Mouse (Mus musculus) hindbrain, embryonic 10.5 days (tissue): ENCODE data around the gene Spocd1. TPM values are rescaled to one million over a fixed set of nuclear protein-coding genes. Genes with fewer than 3 reads are reported as not detected.

ENCODE experiments used
- DNase-seq: peaks from one replicate; pipeline ENCODE4 v3.0.0-alpha.2; 2017; ENCODE audit warnings: low spot score
- H3K27ac ChIP-seq: fragments of 300-500 bp; sonication (generic); 2 replicates; pipeline ENCODE4 v1.5.1; 2016; ENCODE audit warnings: mild to moderate bottlenecking, moderate library complexity
- H3K27me3 ChIP-seq: fragments of 300-500 bp; sonication (generic); 2 replicates; pipeline ENCODE4 v1.6.1; 2016; ENCODE audit warnings: mild to moderate bottlenecking; ENCODE audit not compliant: poor library complexity, insufficient read depth, severe bottlenecking
- H3K36me3 ChIP-seq: fragments of 300-500 bp; sonication (generic); 2 replicates; pipeline ENCODE4 v1.6.1; 2016; ENCODE audit warnings: mild to moderate bottlenecking, moderate library complexity
- H3K4me1 ChIP-seq: fragments of 300-500 bp; sonication (generic); replicated peaks from 2 replicates; pipeline ENCODE4 v1.6.1; 2016; ENCODE audit warnings: mild to moderate bottlenecking
- H3K4me3 ChIP-seq: fragments of 300-500 bp; sonication (generic); 2 replicates; pipeline ENCODE4 v1.5.1; 2016; ENCODE audit warnings: mild to moderate bottlenecking, moderate library complexity
- H3K9me3 ChIP-seq: fragments of 300-500 bp; sonication (generic); 2 replicates; pipeline ENCODE4 v1.6.1; 2016; ENCODE audit warnings: mild to moderate bottlenecking, moderate library complexity
- WGBS: fragments of 180-500 bp; shearing (Covaris S2); methylation state at CpG from one replicate; pipeline ENCODE4 v1.1.7; 2016; 5-methylcytosine and 5-hydroxymethylcytosine counted together
- polyA plus RNA-seq: library from polyadenylated mRNA; unstranded; fragments of >200 nt; fragmentation: Nextera tagmentation; extraction: Ambion mirVana; gene quantifications from 2 replicates; pipeline ENCODE4 v1.2.1, GENCODE M21; 2016

The Spocd1 gene
- polyA plus RNA-seq, 1 experiment from 2014 or later, result 0.05 TPM

GRCm38 (mm10) chr4:129966201-129966600 lies 37.2 kb downstream of the Spocd1 start:
- Histone ChIP-seq H3K27ac (peak overlapping the region; percentile 85; the same call in 1 of the 2 replicates), H3K9me3 (no peaks in the 10 kb centered on the region), H3K4me3 (no peak overlapping the region), H3K4me1 (peaks cover 55% of the 10 kb centered on the region), H3K27me3 (peaks cover 43% of the 10 kb centered on the region), H3K36me3 (no peaks in the 10 kb centered on the region)
- WGBS, result 16% methylated on average over 10 of the region's 10 CpGs
- DNase-seq, result no peak

DNA sequence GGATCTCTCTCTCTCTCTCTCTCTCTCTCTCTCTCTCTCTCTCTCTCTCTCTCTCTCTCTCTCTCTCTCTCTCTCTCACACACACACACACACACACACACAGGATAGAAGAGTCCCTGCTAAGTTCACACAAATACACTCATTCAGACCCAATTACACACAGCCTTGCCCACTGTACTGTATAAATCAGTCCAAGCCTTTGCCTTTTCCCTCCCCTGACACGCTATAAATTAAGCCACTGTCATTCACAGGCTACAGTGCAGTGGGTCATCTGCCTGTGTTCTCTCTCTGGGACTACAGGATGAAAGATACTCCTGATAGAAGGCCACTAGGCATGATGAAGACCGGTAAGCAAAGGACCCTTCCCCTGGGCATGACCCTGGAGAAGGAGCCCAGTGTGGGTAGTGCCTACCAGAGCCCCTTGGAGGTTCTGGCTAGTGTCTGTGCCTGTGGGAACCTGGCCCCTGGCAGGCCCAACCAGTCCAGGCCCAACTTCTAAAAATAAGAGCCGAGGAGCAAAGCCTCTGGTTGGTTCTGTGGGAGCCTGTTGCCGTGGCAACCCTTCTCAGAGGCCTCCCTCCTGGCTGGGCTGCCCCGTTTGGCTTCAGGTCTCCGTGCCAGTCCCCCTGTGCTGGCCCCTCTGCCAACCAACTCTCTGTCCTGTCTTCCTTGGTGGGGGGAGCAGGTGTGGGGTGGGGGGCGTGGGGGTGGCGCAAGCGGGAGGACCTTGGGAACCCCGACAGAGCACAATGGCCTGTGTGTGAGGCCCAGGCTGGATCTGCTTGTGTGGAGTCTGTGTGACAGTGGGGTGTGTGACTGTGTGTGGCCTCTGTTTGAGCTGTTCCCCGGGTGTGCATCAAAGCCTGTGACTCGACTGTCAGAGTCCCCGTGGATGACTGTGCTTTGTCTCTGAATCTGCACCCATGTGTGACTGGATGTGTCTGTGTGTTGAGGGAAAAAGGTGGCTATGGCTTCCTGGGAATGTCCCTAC lies 38.3 kb downstream of the Spocd1 start:
- Histone ChIP-seq H3K4me3 (peak overlapping the region; percentile 18), H3K27me3 (peaks cover 44% of the 10 kb centered on the region), H3K36me3 (no peaks in the 10 kb centered on the region), H3K27ac (peak overlapping the region; percentile 85), H3K9me3 (no peaks in the 10 kb centered on the region), H3K4me1 (peaks cover 54% of the 10 kb centered on the region)
- peak; percentile 65 for DNase-seq
- 35% methylated on average over 13 of the region's 13 CpGs for WGBS

- DNase-seq, result no peak
- 46% methylated on average over 8 of the region's 8 CpGs for WGBS
- H3K9me3 ChIP-seq, result no peaks in the 10 kb centered on the region
- no peak overlapping the region for H3K27ac ChIP-seq
- H3K36me3 ChIP-seq, result no peaks in the 10 kb centered on the region
- H3K27me3 ChIP-seq, result peaks cover 68% of the 10 kb centered on the region
- no peak overlapping the region for H3K4me3 ChIP-seq
- peaks cover 65% of the 10 kb centered on the region for H3K4me1 ChIP-seq
Observed at GRCm38 (mm10) chr4:129970168-129970567, 41.1 kb downstream of the Spocd1 start.

DNA sequence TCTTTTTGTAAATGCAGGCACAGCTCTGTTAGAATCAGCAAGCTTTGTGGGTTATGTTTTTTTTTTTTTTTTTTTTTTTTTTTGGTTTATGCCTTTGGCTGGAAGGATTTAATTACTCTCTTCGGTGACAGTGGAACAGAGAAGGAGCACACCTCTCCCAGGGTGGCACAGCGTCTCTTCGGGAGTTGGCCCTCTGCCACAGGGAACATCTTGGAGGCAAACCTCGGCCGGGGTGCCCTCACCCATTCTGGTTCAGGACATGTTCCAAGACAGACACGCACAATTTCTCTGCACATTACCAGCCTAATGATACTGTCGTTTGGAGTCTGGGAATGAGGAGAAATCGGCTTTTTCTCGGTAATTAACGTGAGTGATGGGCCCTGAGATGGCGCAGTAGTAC lies 41.8 kb downstream of the Spocd1 start:
- no peaks in the 10 kb centered on the region for H3K9me3 ChIP-seq
- no peak for DNase-seq
- H3K4me3 ChIP-seq, result no peak overlapping the region
- peaks cover 58% of the 10 kb centered on the region for H3K4me1 ChIP-seq
- 93% methylated on average over 11 of the region's 11 CpGs for WGBS
- H3K36me3 ChIP-seq, result no peaks in the 10 kb centered on the region
- H3K27ac ChIP-seq, result no peak overlapping the region
- peaks cover 65% of the 10 kb centered on the region for H3K27me3 ChIP-seq

DNA sequence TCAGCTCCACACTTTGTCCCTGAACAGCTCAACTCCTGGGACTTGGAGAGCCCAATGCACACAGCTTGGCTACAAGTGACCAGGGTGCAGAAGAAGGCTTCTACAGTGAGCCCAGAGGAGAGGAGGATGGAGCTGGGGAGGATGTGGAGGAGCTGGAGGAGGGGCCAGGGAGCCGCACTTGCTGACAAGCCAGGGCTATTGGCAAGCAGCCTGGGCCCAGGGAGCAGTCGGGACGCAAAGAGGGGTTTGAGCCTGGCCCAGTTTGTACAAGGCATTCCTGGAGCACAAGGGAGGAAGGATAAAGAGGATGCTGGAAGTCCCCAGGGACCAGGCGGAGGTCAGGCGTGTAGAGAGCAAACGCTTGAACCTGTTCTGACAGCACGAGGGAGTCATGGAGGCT lies 42.9 kb downstream of the Spocd1 start:
- Histone ChIP-seq H3K27me3 (peaks cover 64% of the 10 kb centered on the region), H3K4me3 (no peak overlapping the region), H3K4me1 (peaks cover 46% of the 10 kb centered on the region), H3K27ac (peak overlapping the region; percentile 5; the same call in 1 of the 2 replicates), H3K9me3 (no peaks in the 10 kb centered on the region), H3K36me3 (no peaks in the 10 kb centered on the region)
- 34% methylated on average over 7 of the region's 7 CpGs for WGBS
- DNase-seq, result no peak

DNA sequence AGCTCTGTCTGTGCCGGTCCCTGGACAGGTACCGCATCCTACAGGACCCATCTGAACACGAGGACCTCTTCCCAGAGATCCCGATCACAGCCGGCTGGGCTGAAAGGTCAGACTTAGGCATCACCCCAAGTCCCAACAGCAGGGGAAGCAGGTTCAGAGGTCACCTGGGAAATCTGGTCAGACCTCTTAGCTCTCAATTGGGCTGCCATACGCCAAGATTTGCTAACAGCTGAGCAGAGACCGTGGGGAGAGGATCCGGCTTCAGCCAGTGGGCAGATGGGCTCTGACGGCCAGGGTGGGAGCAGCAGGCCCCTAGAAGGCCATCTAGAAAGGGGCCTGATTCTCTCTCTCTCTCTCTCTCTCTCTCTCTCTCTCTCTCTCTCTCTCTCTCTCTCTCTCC lies 45.2 kb downstream of the Spocd1 start:
- WGBS, result 67% methylated on average over 9 of the region's 9 CpGs
- Histone ChIP-seq H3K36me3 (no peaks in the 10 kb centered on the region), H3K27me3 (peaks cover 62% of the 10 kb centered on the region), H3K4me1 (peaks cover 38% of the 10 kb centered on the region), H3K4me3 (no peak overlapping the region), H3K9me3 (no peaks in the 10 kb centered on the region), H3K27ac (peak overlapping the region; percentile 50; the same call in 1 of the 2 replicates)
- DNase-seq, result no peak

- Histone ChIP-seq H3K27ac (no peak overlapping the region), H3K27me3 (peaks cover 76% of the 10 kb centered on the region), H3K4me1 (peaks cover 48% of the 10 kb centered on the region), H3K36me3 (no peaks in the 10 kb centered on the region), H3K4me3 (no peak overlapping the region), H3K9me3 (no peaks in the 10 kb centered on the region)
- DNase-seq, result no peak
- WGBS, result 68% methylated on average over 4 of the region's 4 CpGs
Observed at GRCm38 (mm10) chr4:129977256-129977655, 48.2 kb downstream of the Spocd1 start.

DNA sequence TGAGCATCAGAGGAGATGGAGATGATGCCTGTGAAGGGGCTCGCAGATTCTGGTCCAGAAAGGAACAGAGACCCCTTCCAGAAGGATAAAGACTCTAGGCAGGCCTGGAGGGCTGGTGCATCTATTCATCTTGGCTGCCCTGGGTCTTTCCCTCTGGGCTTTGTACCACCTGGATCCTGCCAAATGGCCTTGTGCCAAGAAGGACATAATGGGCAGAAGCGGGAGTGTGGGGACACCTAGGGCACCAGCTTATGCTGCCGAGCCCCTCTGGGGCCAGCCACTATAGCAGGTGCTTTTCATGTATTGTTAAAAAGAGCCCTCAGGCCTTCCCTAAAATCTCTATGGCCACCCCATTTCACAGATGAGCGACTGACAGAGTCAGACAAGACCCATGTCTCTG lies 49.2 kb downstream of the Spocd1 start:
- 78% methylated on average over 4 of the region's 4 CpGs for WGBS
- DNase-seq, result no peak
- Histone ChIP-seq H3K4me1 (peaks cover 57% of the 10 kb centered on the region), H3K4me3 (no peak overlapping the region), H3K9me3 (no peaks in the 10 kb centered on the region), H3K27me3 (peaks cover 76% of the 10 kb centered on the region), H3K36me3 (no peaks in the 10 kb centered on the region), H3K27ac (no peak overlapping the region)

DNA sequence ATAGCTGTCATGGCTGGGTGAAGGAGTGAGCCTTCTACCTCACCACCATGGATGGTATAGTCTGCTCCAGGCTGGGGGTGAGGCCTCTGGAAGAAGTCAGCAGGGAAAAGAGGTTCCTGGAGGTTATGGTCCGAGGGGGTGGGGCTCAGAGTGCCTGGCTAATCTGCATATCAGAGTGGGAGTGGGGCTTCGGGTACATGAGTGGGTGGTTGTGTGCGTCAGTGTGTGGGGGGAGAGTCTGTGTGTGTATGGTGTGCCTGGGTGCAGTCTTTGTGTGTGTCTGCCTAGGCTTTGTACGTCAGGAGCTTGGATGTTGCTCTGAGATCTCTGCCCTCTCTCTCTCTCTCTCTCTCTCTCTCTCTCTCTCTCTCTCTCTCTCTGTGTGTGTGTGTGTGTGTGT lies 49.9 kb downstream of the Spocd1 start:
- no peaks in the 10 kb centered on the region for H3K36me3 ChIP-seq
- H3K27me3 ChIP-seq, result peaks cover 76% of the 10 kb centered on the region
- WGBS, result 76% methylated on average over 4 of the region's 4 CpGs
- no peaks in the 10 kb centered on the region for H3K9me3 ChIP-seq
- no peak for DNase-seq
- H3K4me3 ChIP-seq, result no peak overlapping the region
- peaks cover 62% of the 10 kb centered on the region for H3K4me1 ChIP-seq
- peak overlapping the region; percentile 24; the same call in 1 of the 2 replicates for H3K27ac ChIP-seq

DNA sequence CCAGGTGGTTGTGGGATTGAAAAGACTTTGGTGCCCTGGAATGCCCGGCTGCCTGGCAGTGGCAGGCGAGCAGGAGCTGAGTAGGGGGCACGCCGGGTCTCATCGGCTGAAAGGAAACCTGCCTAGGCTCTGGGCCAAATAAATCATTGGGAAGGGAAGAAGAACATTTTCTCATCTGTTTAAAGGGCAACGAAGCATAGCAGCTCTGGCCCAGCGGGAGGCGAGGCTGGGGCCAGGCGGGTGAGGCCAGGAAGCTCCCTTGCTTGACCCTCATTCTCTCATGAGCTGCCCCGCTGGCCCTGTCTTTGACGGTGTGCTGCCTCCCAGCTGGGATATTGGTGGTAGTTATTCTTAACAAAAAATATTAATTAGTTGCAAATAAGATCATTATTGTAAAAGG lies 52.6 kb downstream of the Spocd1 start:
- DNase-seq, result no peak
- H3K36me3 ChIP-seq, result no peaks in the 10 kb centered on the region
- 25% methylated on average over 11 of the region's 11 CpGs for WGBS
- peaks cover 74% of the 10 kb centered on the region for H3K4me1 ChIP-seq
- no peaks in the 10 kb centered on the region for H3K9me3 ChIP-seq
- H3K27ac ChIP-seq, result no peak overlapping the region
- H3K27me3 ChIP-seq, result peaks cover 78% of the 10 kb centered on the region
- H3K4me3 ChIP-seq, result no peak overlapping the region

DNA sequence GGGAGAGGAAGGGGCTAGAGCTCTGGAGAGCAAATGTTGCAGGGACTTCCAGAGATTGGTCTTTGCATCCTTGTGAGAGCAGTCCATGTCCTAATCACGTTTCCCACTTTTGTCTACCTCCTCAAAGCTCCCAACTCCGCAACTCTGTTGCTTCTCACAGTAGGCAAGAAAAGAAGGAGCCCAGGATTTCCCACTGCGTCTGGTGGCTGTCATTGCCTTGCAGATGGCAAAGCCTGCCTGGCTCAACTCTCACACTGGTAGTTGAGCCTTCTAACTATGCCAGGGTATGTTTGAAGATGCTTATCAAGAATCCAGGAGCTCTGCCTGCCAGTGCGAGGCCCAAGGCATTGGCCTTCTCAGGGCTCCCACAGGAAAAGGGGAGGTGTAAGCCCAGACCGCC lies 54.0 kb downstream of the Spocd1 start:
- H3K4me1 ChIP-seq, result peaks cover 82% of the 10 kb centered on the region
- peak overlapping the region; percentile 5; the same call in 1 of the 2 replicates for H3K4me3 ChIP-seq
- H3K27ac ChIP-seq, result no peak overlapping the region
- no peaks in the 10 kb centered on the region for H3K36me3 ChIP-seq
- no peak for DNase-seq
- WGBS, result 17% methylated on average over 5 of the region's 5 CpGs
- no peaks in the 10 kb centered on the region for H3K9me3 ChIP-seq
- H3K27me3 ChIP-seq, result peaks cover 90% of the 10 kb centered on the region

GRCm38 (mm10) chr4:129983764-129984420 lies 54.8 kb downstream of the Spocd1 start:
- peak; percentile 69 for DNase-seq
- H3K27me3 ChIP-seq, result peaks cover 93% of the 10 kb centered on the region
- peaks cover 85% of the 10 kb centered on the region for H3K4me1 ChIP-seq
- H3K4me3 ChIP-seq, result peak overlapping the region; percentile 75
- H3K36me3 ChIP-seq, result no peaks in the 10 kb centered on the region
- peak overlapping the region; percentile 86 for H3K27ac ChIP-seq
- WGBS, result 4% methylated on average over 15 of the region's 15 CpGs
- H3K9me3 ChIP-seq, result no peaks in the 10 kb centered on the region
